Mouse (Mus musculus) lung, postnatal 0 days (tissue): ENCODE measurements around the gene Jmjd8. TPM values are rescaled to one million over a fixed set of nuclear protein-coding genes. Genes with fewer than 3 reads are reported as not detected.

Experiments used
- ATAC-seq: fragments of 200-750 bp; cut with Nextera tagmentation; 2 replicates; pipeline ENCODE4 v1.8.0; 2017; ENCODE audit warnings: moderate library complexity
- DNase-seq: peaks from one replicate; pipeline ENCODE4 v3.0.0-alpha.2; 2016; ENCODE audit warnings: low spot score
- H3K27ac ChIP-seq: fragments of 300-500 bp; sonication (generic); 2 replicates; pipeline ENCODE4 v1.5.1; 2014; ENCODE audit warnings: antibody characterized with exemption, mild to moderate bottlenecking, low read length, mixed read lengths
- H3K27me3 ChIP-seq: fragments of 300-500 bp; sonication (generic); replicated peaks from 2 replicates; pipeline ENCODE4 v1.6.1; 2014; ENCODE audit warnings: low read length, mixed read lengths; ENCODE audit not compliant: insufficient read depth
- H3K36me3 ChIP-seq: fragments of 300-500 bp; sonication (generic); 2 replicates; pipeline ENCODE4 v1.6.1; 2014; ENCODE audit warnings: low read length, mixed read lengths; ENCODE audit not compliant: insufficient read depth
- H3K4me1 ChIP-seq: fragments of 300-500 bp; sonication (generic); 2 replicates; pipeline ENCODE4 v1.6.1; 2014; ENCODE audit warnings: antibody characterized with exemption, low read depth, low read length, mixed read lengths; ENCODE audit not compliant: insufficient read depth
- H3K4me2 ChIP-seq: fragments of 300-500 bp; sonication (generic); replicated peaks from 2 replicates; pipeline ENCODE4 v1.6.1; 2014; ENCODE audit warnings: low read depth, mild to moderate bottlenecking, low read length, moderate library complexity, mixed read lengths
- H3K4me3 ChIP-seq: fragments of 300-500 bp; sonication (generic); 2 replicates; pipeline ENCODE4 v1.5.1; 2014; ENCODE audit warnings: low read depth, low read length
- H3K9ac ChIP-seq: fragments of 300-500 bp; sonication (generic); replicated peaks from 2 replicates; pipeline ENCODE4 v1.6.1; 2014; ENCODE audit warnings: low read depth, mild to moderate bottlenecking
- H3K9me3 ChIP-seq: fragments of 300-500 bp; sonication (generic); 2 replicates; pipeline ENCODE4 v1.6.1; 2016; ENCODE audit warnings: low read length, mixed read lengths
- CTCF ChIP-seq: IDR thresholded peaks from 2 replicates; pipeline ENCODE4 v1.5.1; 2016; ENCODE audit warnings: antibody characterized with exemption, mild to moderate bottlenecking
- EP300 ChIP-seq: IDR thresholded peaks from 2 replicates; pipeline ENCODE4 v1.6.1; 2016; ENCODE audit warnings: antibody characterized with exemption, mild to moderate bottlenecking, control low read depth
- WGBS: fragments of 180-500 bp; shearing (Covaris S2); extraction: QIAGEN DNeasy Blood & Tissue Kit; methylation state at CpG from one replicate; pipeline ENCODE4 v1.1.7; 2014; 5-methylcytosine and 5-hydroxymethylcytosine counted together
- polyA plus RNA-seq: library from polyadenylated mRNA; unstranded; fragments of >200 nt; fragmentation: Nextera tagmentation; extraction: Ambion mirVana; gene quantifications from 2 replicates; pipeline ENCODE4 v1.2.1, GENCODE M21; 2015

Gene Jmjd8
- polyA plus RNA-seq, 1 experiment from 2014 or later, result 28.0 TPM

GRCm38 (mm10) chr17:25808028-25808427, 20.6 kb upstream of the Jmjd8 start:
- H3K36me3 ChIP-seq, result no peaks in the 10 kb centered on the region
- H3K9ac ChIP-seq, result no peak overlapping the region
- peaks cover 24% of the 10 kb centered on the region for H3K27me3 ChIP-seq
- 42% methylated on average over 5 of the region's 5 CpGs for WGBS
- H3K9me3 ChIP-seq, result no peaks in the 10 kb centered on the region
- no peak for TF ChIP-seq EP300
- no peak for TF ChIP-seq CTCF
- H3K4me2 ChIP-seq, result no peak overlapping the region
- DNase-seq (no peak), ATAC-seq (no peak)
- H3K4me3 ChIP-seq, result no peak overlapping the region
- no peak overlapping the region for H3K27ac ChIP-seq
- H3K4me1 ChIP-seq, result 0 out of 2 replicates have a peak, but pooled peaks cover 3% of the 10 kb centered on the region

- Histone ChIP-seq H3K9ac (no peak within 1 kb of the TSS), H3K27me3 (peaks cover 24% of the 10 kb centered on the region), H3K4me3 (peak within 1 kb of the TSS; percentile 51), H3K4me2 (peak within 1 kb of the TSS; percentile 79), H3K36me3 (no peaks in the 10 kb centered on the region), H3K27ac (no peak within 1 kb of the TSS), H3K4me1 (0 out of 2 replicates have a peak, but pooled peaks cover 6% of the 10 kb centered on the region), H3K9me3 (no peaks in the 10 kb centered on the region)
- DNase-seq (peak; percentile 68), ATAC-seq (peak; percentile 80)
- WGBS, result 1% methylated on average over 64 of the region's 100 CpGs
- TF ChIP-seq CTCF (peak; percentile 44), EP300 (no peak)
Measured at GRCm38 (mm10) chr17:25808789-25809605, 19.7 kb upstream of the Jmjd8 start, which contains the start of gene Fbxl16. Gene Fbxl16, plus strand, starts transcription at chr17:25809085.

DNA sequence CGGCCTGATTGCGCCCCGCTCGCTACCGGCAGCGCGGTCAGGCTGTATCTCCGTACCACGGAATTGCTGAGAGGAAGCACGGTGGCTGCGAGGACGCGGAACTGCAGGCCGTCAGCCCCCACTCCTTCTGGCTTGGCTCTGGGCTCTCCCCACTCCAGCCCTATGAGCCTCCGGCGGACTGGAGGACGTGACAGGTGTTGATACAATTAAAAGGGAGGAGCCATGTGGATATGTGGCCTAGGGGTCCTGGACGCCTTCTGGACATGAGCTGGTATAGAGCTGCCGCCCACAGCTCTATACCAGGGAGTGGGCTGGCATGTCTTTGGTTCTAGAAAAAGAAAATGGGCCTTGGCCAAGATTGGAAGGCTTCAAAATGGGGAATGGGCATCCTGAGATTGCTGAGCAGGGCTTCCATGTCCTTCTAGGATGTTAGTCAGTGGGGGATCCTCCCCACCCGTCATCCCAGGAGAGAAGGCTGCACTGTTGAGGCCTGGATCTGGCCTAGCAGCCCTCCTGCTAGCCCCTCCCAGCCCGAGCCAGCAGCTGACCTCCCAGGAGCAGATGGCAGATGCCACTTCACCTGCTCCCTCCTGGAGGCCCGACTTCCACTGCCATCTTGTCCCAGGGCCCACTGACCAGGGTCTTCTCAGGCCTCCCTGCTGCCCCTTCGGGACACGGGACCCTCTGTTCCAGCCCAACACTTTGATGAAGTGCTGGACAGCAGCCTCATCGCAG, 18.9 kb upstream of the Jmjd8 start:
- no peak for DNase-seq
- H3K36me3 ChIP-seq, result no peaks in the 10 kb centered on the region
- H3K4me3 ChIP-seq, result peak overlapping the region; percentile 51
- H3K9me3 ChIP-seq, result no peaks in the 10 kb centered on the region
- no peak overlapping the region for H3K9ac ChIP-seq
- TF ChIP-seq CTCF (no peak), EP300 (no peak)
- no peak overlapping the region for H3K27ac ChIP-seq
- peaks cover 24% of the 10 kb centered on the region for H3K27me3 ChIP-seq
- 11% methylated on average over 25 of the region's 25 CpGs for WGBS
- no peak for ATAC-seq
- peak overlapping the region; percentile 79 for H3K4me2 ChIP-seq
- H3K4me1 ChIP-seq, result 0 out of 2 replicates have a peak, but pooled peaks cover 6% of the 10 kb centered on the region

- WGBS, result 57% methylated on average over 4 of the region's 4 CpGs
- no peak overlapping the region for H3K27ac ChIP-seq
- no peaks in the 10 kb centered on the region for H3K36me3 ChIP-seq
- H3K9ac ChIP-seq, result no peak overlapping the region
- H3K4me2 ChIP-seq, result no peak overlapping the region
- ATAC-seq (no peak), DNase-seq (no peak)
- no peak overlapping the region for H3K4me3 ChIP-seq
- H3K9me3 ChIP-seq, result no peaks in the 10 kb centered on the region
- H3K27me3 ChIP-seq, result peaks cover 24% of the 10 kb centered on the region
- TF ChIP-seq CTCF (no peak), EP300 (no peak)
- H3K4me1 ChIP-seq, result 0 out of 2 replicates have a peak, but pooled peaks cover 6% of the 10 kb centered on the region
Measured at GRCm38 (mm10) chr17:25810890-25811289, 17.8 kb upstream of the Jmjd8 start.

- peak; percentile 77 for ATAC-seq
- Histone ChIP-seq H3K9ac (no peak overlapping the region), H3K27ac (no peak overlapping the region), H3K36me3 (no peaks in the 10 kb centered on the region), H3K4me1 (0 out of 2 replicates have a peak, but pooled peaks cover 6% of the 10 kb centered on the region), H3K27me3 (peaks cover 30% of the 10 kb centered on the region), H3K9me3 (no peaks in the 10 kb centered on the region), H3K4me2 (no peak overlapping the region), H3K4me3 (no peak overlapping the region)
- TF ChIP-seq CTCF (peak; percentile 80), EP300 (no peak)
- WGBS, result 5% methylated on average over 20 of the region's 20 CpGs
- peak; percentile 90 for DNase-seq
Measured at GRCm38 (mm10) chr17:25813471-25813870, 15.2 kb upstream of the Jmjd8 start.

DNA sequence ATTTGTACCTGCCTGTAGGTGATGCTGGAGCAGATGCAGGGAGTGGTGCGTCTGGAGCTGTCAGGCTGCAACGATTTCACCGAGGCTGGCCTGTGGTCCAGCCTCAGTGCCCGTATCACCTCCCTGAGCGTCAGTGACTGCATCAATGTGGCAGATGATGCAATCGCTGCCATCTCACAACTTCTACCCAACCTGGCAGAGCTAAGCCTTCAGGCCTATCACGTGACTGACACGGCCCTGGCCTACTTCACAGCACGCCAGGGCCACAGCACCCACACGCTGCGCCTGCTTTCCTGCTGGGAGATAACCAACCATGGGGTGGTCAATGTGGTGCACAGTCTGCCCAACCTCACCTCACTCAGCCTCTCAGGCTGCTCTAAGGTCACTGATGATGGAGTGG, 11.0 kb upstream of the Jmjd8 start:
- Histone ChIP-seq H3K4me3 (no peak overlapping the region), H3K36me3 (no peaks in the 10 kb centered on the region), H3K9ac (no peak overlapping the region), H3K27me3 (peaks cover 12% of the 10 kb centered on the region; the same call in 1 of the 2 replicates), H3K4me2 (no peak overlapping the region), H3K27ac (no peak overlapping the region), H3K4me1 (0 out of 2 replicates have a peak, but pooled peaks cover 2% of the 10 kb centered on the region), H3K9me3 (no peaks in the 10 kb centered on the region)
- WGBS, result 77% methylated on average over 11 of the region's 11 CpGs
- ATAC-seq (no peak), DNase-seq (no peak)
- TF ChIP-seq CTCF, result no peak
- no peak for TF ChIP-seq EP300
